Mouse (Mus musculus) hindbrain, embryonic 13.5 days (tissue): ENCODE data around the gene Klf13. TPM values are rescaled to one million over a fixed set of nuclear protein-coding genes. Genes with fewer than 3 reads are reported as not detected.

Experiments
- ATAC-seq: fragments of 200-750 bp; cut with Nextera tagmentation; 2 replicates; pipeline ENCODE4 v1.8.0; 2017; ENCODE audit warnings: moderate TSS enrichment; ENCODE audit not compliant: low FRiP score
- H3K27ac ChIP-seq: fragments of 300-500 bp; sonication (generic); 2 replicates; pipeline ENCODE4 v1.5.1; 2015; ENCODE audit warnings: inconsistent platforms, mild to moderate bottlenecking, moderate library complexity
- H3K27me3 ChIP-seq: fragments of 300-500 bp; sonication (generic); 2 replicates; pipeline ENCODE4 v1.6.1; 2015; ENCODE audit warnings: mild to moderate bottlenecking, inconsistent platforms
- H3K36me3 ChIP-seq: fragments of 300-500 bp; sonication (generic); 2 replicates; pipeline ENCODE4 v1.6.1; 2015; ENCODE audit warnings: mild to moderate bottlenecking, inconsistent platforms
- H3K4me1 ChIP-seq: fragments of 300-500 bp; sonication (generic); replicated peaks from 2 replicates; pipeline ENCODE4 v1.6.1; 2015; ENCODE audit warnings: inconsistent platforms
- H3K4me2 ChIP-seq: fragments of 300-500 bp; sonication (generic); 2 replicates; pipeline ENCODE4 v1.6.1; 2015; ENCODE audit warnings: inconsistent platforms, mild to moderate bottlenecking, moderate library complexity
- H3K4me3 ChIP-seq: fragments of 300-500 bp; sonication (generic); 2 replicates; pipeline ENCODE4 v1.5.1; 2015; ENCODE audit warnings: mild to moderate bottlenecking, inconsistent platforms
- H3K9ac ChIP-seq: fragments of 300-500 bp; sonication (generic); 2 replicates; pipeline ENCODE4 v1.6.1; 2015; ENCODE audit warnings: mild to moderate bottlenecking, inconsistent platforms
- H3K9me3 ChIP-seq: fragments of 300-500 bp; sonication (generic); 2 replicates; pipeline ENCODE4 v1.6.1; 2016; ENCODE audit warnings: inconsistent platforms
- WGBS: fragments of 180-500 bp; shearing (Covaris S2); methylation state at CpG from one replicate; pipeline ENCODE4 v1.1.7; 2015; 5-methylcytosine and 5-hydroxymethylcytosine counted together
- polyA plus RNA-seq: library from polyadenylated mRNA; unstranded; fragments of >200 nt; fragmentation: Nextera tagmentation; extraction: Ambion mirVana; gene quantifications from 2 replicates; pipeline ENCODE4 v1.2.1, GENCODE M21; 2015

The Klf13 gene
- polyA plus RNA-seq, 1 experiment from 2014 or later, result 25.7 TPM

DNA sequence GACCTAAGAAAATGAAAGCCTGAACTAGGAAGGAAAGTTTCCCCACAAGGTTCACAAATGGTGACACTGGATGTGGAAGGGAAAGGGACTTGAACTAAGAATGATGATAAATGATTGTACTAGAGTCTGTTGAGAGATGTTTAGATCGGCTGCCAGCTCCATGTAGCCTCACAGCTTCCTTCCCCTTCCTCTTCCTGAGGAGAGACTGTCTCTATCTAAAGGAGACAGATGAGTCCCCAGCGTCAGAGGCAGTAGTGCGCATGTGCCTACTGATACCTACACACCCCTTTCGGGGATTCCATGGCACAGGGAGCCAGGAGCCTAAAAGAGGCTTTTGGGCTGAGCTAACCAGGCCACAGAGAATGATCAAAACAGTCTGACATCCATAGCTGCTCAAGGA, 2.8 kb upstream of the Klf13 start:
- WGBS, result 90% methylated on average over 4 of the region's 4 CpGs
- Histone ChIP-seq H3K27ac (no peak overlapping the region), H3K9me3 (no peaks in the 10 kb centered on the region), H3K36me3 (no peaks in the 10 kb centered on the region), H3K4me3 (no peak overlapping the region), H3K9ac (no peak overlapping the region), H3K4me1 (peaks cover 12% of the 10 kb centered on the region), H3K4me2 (no peak overlapping the region), H3K27me3 (no peaks in the 10 kb centered on the region)
- ATAC-seq, result no peak

- WGBS, result 78% methylated on average over 3 of the region's 3 CpGs
- Histone ChIP-seq H3K36me3 (no peaks in the 10 kb centered on the region), H3K9me3 (no peaks in the 10 kb centered on the region), H3K27ac (no peak overlapping the region), H3K4me3 (no peak overlapping the region), H3K4me2 (no peak overlapping the region), H3K27me3 (no peaks in the 10 kb centered on the region), H3K4me1 (peaks cover 16% of the 10 kb centered on the region), H3K9ac (no peak overlapping the region)
- no peak for ATAC-seq
Observed at GRCm38 (mm10) chr7:63941050-63941449, 2.3 kb upstream of the Klf13 start.

- no peak for ATAC-seq
- H3K4me1 ChIP-seq, result peaks cover 23% of the 10 kb centered on the region
- no peak overlapping the region for H3K9ac ChIP-seq
- peak overlapping the region; percentile 97 for H3K27ac ChIP-seq
- no peaks in the 10 kb centered on the region for H3K9me3 ChIP-seq
- no peaks in the 10 kb centered on the region for H3K36me3 ChIP-seq
- 91% methylated on average over 5 of the region's 5 CpGs for WGBS
- no peaks in the 10 kb centered on the region for H3K27me3 ChIP-seq
- no peak overlapping the region for H3K4me3 ChIP-seq
- no peak overlapping the region for H3K4me2 ChIP-seq
Observed at GRCm38 (mm10) chr7:63940321-63940720, 1.6 kb upstream of the Klf13 start.

GRCm38 (mm10) chr7:63939397-63939951, 759 bp upstream of the Klf13 start:
- Histone ChIP-seq H3K36me3 (no peaks in the 10 kb centered on the region), H3K9me3 (no peaks in the 10 kb centered on the region), H3K4me1 (peaks cover 32% of the 10 kb centered on the region), H3K27me3 (no peaks in the 10 kb centered on the region), H3K27ac (peak overlapping the region; percentile 97), H3K9ac (peak overlapping the region; percentile 89), H3K4me3 (peak overlapping the region; percentile 78), H3K4me2 (peak overlapping the region; percentile 88)
- WGBS, result 0% methylated on average over 38 of the region's 39 CpGs
- no peak; the same call in 1 of the 2 replicates for ATAC-seq

DNA sequence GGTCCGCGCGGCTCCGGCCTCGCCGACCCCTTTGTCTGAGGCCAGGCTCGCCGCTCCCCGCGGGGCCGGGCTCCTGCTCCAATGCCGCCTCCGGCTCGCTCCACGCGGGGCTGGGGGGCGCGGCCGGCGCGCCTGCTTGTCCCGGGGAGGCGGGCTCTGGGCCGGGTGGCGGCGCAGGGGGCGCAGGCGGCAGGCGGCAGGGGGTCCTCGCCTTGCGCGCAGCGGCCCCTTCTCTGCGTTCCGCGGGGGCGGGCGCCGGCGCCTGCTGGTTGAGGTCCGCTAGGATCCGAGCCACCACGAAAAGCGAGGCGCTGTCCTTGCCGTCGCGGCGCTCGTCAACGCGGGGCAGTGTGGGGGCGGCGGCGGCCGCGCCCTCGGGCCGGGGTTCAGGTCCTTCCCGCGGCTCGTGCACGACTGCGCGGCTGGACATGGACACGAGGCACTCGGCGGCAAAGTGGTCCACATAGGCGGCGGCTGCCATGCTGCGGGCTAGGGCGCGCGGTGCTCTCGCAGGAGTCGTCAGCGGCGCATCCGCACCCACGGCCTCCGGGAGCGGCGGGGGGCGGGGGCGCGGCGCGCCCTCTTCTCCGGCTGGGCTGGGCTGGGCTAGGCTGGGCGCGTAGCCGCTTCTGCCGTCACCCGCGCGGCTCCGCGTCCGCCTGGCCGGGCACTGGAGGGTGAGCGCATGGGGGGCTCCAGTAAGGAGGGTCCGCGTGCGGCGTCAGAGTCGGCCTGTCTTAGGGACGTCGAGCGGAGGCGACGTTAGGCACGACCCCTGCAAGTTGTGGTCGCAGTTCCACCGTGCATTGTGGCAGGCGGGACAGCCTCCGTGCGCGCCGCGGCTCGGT, 425 bp downstream of the Klf13 start:
- ATAC-seq, result peak; percentile 60
- H3K4me2 ChIP-seq, result peak overlapping the region; percentile 88
- H3K27me3 ChIP-seq, result no peaks in the 10 kb centered on the region
- H3K4me3 ChIP-seq, result peak overlapping the region; percentile 78
- H3K27ac ChIP-seq, result peak overlapping the region; percentile 97
- peaks cover 39% of the 10 kb centered on the region for H3K4me1 ChIP-seq
- H3K9me3 ChIP-seq, result no peaks in the 10 kb centered on the region
- under 1% methylated on average over 103 of the region's 121 CpGs for WGBS
- H3K36me3 ChIP-seq, result no peaks in the 10 kb centered on the region
- peak overlapping the region; percentile 97 for H3K9ac ChIP-seq

DNA sequence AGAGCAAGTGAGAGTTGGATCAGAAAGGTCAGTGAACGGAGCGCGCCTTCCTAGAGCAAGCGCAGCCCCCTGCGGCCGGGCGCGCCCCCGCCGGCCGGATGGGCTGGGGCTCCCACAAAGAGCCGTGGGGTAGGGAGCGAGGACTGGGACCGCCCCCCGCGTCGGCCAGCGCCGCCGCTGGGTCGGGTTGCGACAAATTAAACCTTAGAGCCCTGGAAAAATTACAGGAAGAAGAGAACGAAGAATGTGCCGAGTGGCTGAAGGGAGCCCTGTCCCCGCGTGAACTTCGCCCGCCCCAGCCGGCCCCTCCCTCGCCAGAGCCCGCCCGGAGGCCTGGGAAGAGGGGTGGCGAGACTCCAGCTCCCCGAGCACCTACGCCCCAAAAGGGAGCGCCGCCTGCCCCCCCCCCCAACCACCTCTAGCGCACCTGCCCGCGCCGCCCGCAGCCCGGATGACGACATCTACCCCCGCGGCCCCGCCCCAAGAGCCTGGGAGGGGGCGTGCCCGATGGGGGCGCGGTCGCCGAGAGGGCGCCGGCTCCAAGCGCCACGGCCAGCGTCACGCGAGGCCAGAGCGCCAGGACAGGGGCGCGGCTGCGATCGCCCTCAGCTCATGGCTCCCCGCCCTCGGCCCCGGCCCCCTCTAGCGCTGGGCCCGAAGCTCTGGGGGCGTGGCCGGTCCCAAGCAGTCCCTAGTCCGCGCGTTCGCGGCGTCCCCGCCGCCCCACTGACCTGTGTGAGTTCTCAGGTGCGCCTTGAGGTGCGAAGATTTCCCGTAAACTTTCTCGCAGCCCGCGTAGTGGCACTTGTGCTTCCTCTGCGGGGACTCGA, 1.3 kb downstream of the Klf13 start:
- peaks cover 39% of the 10 kb centered on the region for H3K4me1 ChIP-seq
- peak overlapping the region; percentile 97 for H3K9ac ChIP-seq
- peak overlapping the region; percentile 97 for H3K27ac ChIP-seq
- no peaks in the 10 kb centered on the region for H3K36me3 ChIP-seq
- peak overlapping the region; percentile 78 for H3K4me3 ChIP-seq
- ATAC-seq, result peak; percentile 4
- WGBS, result under 1% methylated on average over 74 of the region's 88 CpGs
- H3K9me3 ChIP-seq, result no peaks in the 10 kb centered on the region
- peak overlapping the region; percentile 88 for H3K4me2 ChIP-seq
- no peaks in the 10 kb centered on the region for H3K27me3 ChIP-seq

GRCm38 (mm10) chr7:63936986-63937235, 1.8 kb downstream of the Klf13 start:
- H3K9me3 ChIP-seq, result no peaks in the 10 kb centered on the region
- H3K4me1 ChIP-seq, result peaks cover 39% of the 10 kb centered on the region
- under 1% methylated on average over 11 of the region's 11 CpGs for WGBS
- peak overlapping the region; percentile 88 for H3K4me2 ChIP-seq
- H3K27ac ChIP-seq, result peak overlapping the region; percentile 97
- no peaks in the 10 kb centered on the region for H3K36me3 ChIP-seq
- H3K27me3 ChIP-seq, result no peaks in the 10 kb centered on the region
- ATAC-seq, result no peak
- H3K9ac ChIP-seq, result peak overlapping the region; percentile 97
- H3K4me3 ChIP-seq, result peak overlapping the region; percentile 78

DNA sequence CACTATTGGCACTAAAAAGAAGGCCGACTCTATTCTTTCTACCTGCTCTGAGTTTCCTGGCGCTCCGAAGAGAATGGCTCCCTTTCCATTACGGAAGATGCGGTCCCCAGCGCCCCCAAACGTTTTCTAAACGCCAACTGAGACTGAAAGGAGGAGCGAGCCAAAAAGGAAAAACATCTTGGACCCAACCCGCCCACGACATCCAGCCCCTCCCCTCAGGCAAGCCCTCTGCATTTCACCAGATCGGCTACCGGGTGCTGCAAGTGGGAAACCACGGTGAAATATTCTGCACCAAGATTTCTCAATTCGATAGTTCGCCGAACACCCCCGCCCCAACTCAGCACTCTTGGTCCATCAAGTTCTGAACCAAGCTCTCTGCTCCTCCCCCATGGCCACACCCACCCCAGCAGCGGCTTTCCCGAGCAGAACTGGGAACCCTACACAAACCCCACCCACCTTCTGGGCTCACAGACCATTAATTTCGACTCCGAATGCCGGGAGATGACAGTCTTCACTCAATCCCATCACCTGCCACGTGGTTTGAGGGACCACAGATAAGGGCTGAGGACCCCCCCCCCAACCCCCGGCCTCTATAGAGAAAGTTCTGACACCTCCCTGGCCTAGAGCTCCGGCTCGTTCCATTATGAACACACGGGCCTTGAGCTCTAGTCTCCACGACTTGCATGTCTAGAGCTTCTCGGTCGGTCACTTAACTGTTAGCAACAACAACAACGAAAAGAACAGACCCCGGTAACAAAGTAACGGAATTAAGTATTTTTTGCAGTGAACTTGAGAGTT, 2.3 kb downstream of the Klf13 start:
- 1% methylated on average over 34 of the region's 34 CpGs for WGBS
- H3K27ac ChIP-seq, result peak overlapping the region; percentile 97
- peak overlapping the region; percentile 78 for H3K4me3 ChIP-seq
- H3K4me2 ChIP-seq, result peak overlapping the region; percentile 88
- H3K9ac ChIP-seq, result peak overlapping the region; percentile 97
- no peaks in the 10 kb centered on the region for H3K27me3 ChIP-seq
- ATAC-seq, result no peak
- H3K36me3 ChIP-seq, result no peaks in the 10 kb centered on the region
- H3K9me3 ChIP-seq, result no peaks in the 10 kb centered on the region
- peaks cover 39% of the 10 kb centered on the region for H3K4me1 ChIP-seq

DNA sequence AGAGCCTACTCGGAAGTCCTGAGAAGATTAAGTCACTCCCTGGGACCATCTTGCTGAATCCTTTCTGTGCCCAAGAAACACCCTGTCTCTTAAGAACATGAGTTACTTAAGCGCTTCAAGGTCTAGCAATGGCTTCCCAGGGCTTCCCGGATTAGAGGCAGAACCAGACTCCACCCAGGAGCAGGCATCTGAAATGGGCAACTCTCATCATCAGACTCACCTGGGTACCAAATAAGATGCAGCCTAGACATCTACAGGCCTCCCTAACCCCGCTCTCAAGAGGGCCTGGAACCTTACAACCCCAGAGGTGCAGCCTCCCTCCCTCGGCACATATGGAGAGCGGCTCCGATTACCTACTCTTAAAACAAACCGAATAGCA, 2.9 kb downstream of the Klf13 start:
- Histone ChIP-seq H3K9ac (peak overlapping the region; percentile 97), H3K4me1 (peaks cover 39% of the 10 kb centered on the region), H3K27me3 (no peaks in the 10 kb centered on the region), H3K9me3 (no peaks in the 10 kb centered on the region), H3K4me2 (peak overlapping the region; percentile 88), H3K36me3 (no peaks in the 10 kb centered on the region), H3K27ac (peak overlapping the region; percentile 44; the same call in 1 of the 2 replicates), H3K4me3 (peak overlapping the region; percentile 78)
- ATAC-seq, result no peak
- WGBS, result 20% methylated on average over 8 of the region's 8 CpGs

GRCm38 (mm10) chr7:63934530-63934929, 4.2 kb downstream of the Klf13 start:
- Histone ChIP-seq H3K4me2 (peak overlapping the region; percentile 88), H3K4me3 (peak overlapping the region; percentile 4; the same call in 1 of the 2 replicates), H3K36me3 (no peaks in the 10 kb centered on the region), H3K9ac (peak overlapping the region; percentile 97), H3K27me3 (no peaks in the 10 kb centered on the region), H3K4me1 (peaks cover 36% of the 10 kb centered on the region), H3K9me3 (no peaks in the 10 kb centered on the region), H3K27ac (no peak overlapping the region)
- 74% methylated on average over 1 of the region's 1 CpGs for WGBS
- no peak for ATAC-seq

DNA sequence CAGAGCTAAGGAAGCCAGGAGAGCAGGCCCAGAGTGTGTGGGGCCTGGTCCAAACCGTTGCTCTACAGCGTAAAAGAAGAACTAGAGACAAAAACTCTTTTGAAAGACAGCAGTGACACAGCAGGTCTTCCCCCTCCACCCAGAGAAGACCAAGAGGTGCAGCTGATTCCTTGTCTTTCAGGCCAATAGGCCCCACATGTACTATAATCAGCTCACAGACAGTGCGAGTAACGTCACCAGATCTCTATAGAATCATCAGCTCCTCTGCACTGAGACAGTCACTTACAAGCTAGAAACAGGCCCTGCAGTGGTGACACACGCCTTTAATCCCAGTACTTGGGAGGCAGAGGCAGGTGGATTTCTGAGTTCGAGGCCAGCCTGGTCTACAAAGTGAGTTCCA, 4.8 kb downstream of the Klf13 start:
- Histone ChIP-seq H3K27ac (no peak overlapping the region), H3K4me1 (peaks cover 38% of the 10 kb centered on the region), H3K4me2 (no peak overlapping the region), H3K36me3 (no peaks in the 10 kb centered on the region), H3K9ac (no peak overlapping the region), H3K9me3 (no peaks in the 10 kb centered on the region), H3K27me3 (no peaks in the 10 kb centered on the region), H3K4me3 (no peak overlapping the region)
- 82% methylated on average over 6 of the region's 6 CpGs for WGBS
- ATAC-seq, result no peak

GRCm38 (mm10) chr7:63932461-63932860, 6.3 kb downstream of the Klf13 start:
- H3K36me3 ChIP-seq, result no peaks in the 10 kb centered on the region
- H3K27ac ChIP-seq, result no peak overlapping the region
- no peak for ATAC-seq
- H3K27me3 ChIP-seq, result no peaks in the 10 kb centered on the region
- no peaks in the 10 kb centered on the region for H3K9me3 ChIP-seq
- H3K9ac ChIP-seq, result no peak overlapping the region
- peaks cover 44% of the 10 kb centered on the region for H3K4me1 ChIP-seq
- WGBS, result 88% methylated on average over 3 of the region's 3 CpGs
- H3K4me2 ChIP-seq, result no peak overlapping the region
- no peak overlapping the region for H3K4me3 ChIP-seq
